In genomic region chr5:8424116-8424515, GRCm38 (mm10) we compare ENCODE assay signal across 8 mouse cellular contexts. TPM values are rescaled to one million over a fixed set of nuclear protein-coding genes. Genes with fewer than 3 reads are reported as not detected.
DNase-seq lines count a peak whose midpoint lies in the region; ATAC-seq lines count a peak whose summit lies in the region.

No protein-coding gene starts in this region.

- H3K27ac ChIP-seq in embryonic facial prominence, embryonic 14.5 days (replicated peaks; ENCODE audit: low read depth, low read length) = peak overlapping the region; percentile 44; the same call in 1 of the 2 replicates

- H3K4me1 ChIP-seq in embryonic facial prominence, embryonic 14.5 days (ENCODE audit: control insufficient read depth, insufficient read depth, low read length) = peaks cover 10% of the 10 kb centered on the region; the same call in 1 of the 2 replicates

- peak; percentile 24 for DNase-seq in thymus, postnatal 0 days (ENCODE audit: low spot score)
- no peak for DNase-seq in thymus, postnatal 14 days
- peak; percentile 8 for DNase-seq in embryonic facial prominence, embryonic 14.5 days (ENCODE audit: low spot score)
- DNase-seq in liver = peak; percentile 15
- DNase-seq in layer of hippocampus, postnatal 14 days (ENCODE audit: low spot score in 2 of 2) = no peak
- no peak for DNase-seq in cerebellum, adult 9-11 months
- DNase-seq in right cerebral cortex, adult 2 months (ENCODE audit: low spot score in 2 of 2) = no peak
- no peak for DNase-seq in cerebellum, adult 11 months

- peak overlapping the region; percentile 90 for H3K9ac ChIP-seq in embryonic facial prominence, embryonic 14.5 days (ENCODE audit: low read depth, low read length)

- peak overlapping the region; percentile 88 for H3K4me3 ChIP-seq in embryonic facial prominence, embryonic 14.5 days (ENCODE audit: low read depth, low read length)

- peaks cover 7% of the 10 kb centered on the region; the same call in 1 of the 2 replicates for H3K36me3 ChIP-seq in embryonic facial prominence, embryonic 14.5 days (ENCODE audit: control insufficient read depth, insufficient read depth, low read length)

- no peaks in the 10 kb centered on the region for H3K9me3 ChIP-seq in embryonic facial prominence, embryonic 14.5 days (ENCODE audit: control insufficient read depth, low read length)

- H3K4me2 ChIP-seq in embryonic facial prominence, embryonic 14.5 days (ENCODE audit: low read depth, low read length) = peak overlapping the region; percentile 81

- WGBS in embryonic facial prominence, embryonic 14.5 days = 19% methylated on average over 7 of the region's 7 CpGs

- H3K27me3 ChIP-seq in embryonic facial prominence, embryonic 14.5 days (replicated peaks; ENCODE audit: control insufficient read depth, insufficient read depth, low read length) = no peaks in the 10 kb centered on the region

- no peak for ATAC-seq in embryonic facial prominence, embryonic 14.5 days (ENCODE audit: low read depth)

RNA-seq across cellular contexts. Expression of gene Slc25a40, which starts 1.5 kb away (rescaled TPM):
- 10.6 and 11.5 TPM in 2 replicates for polyA plus RNA-seq in thymus, postnatal 0 days (2015; fragmentation: Nextera tagmentation; extraction: Ambion mirVana)
- polyA plus RNA-seq in embryonic facial prominence, embryonic 14.5 days (2014; fragmentation: Nextera tagmentation; extraction: Ambion mirVana) = 12.9 and 13.1 TPM in 2 replicates
- total RNA-seq in layer of hippocampus, postnatal 14 days (2021) = 10 to 100 TPM; 12.3 to 13.0 TPM

RNA-seq across cellular contexts. Expression of gene Dbf4, which starts 1.6 kb away (rescaled TPM):
- 44.4 and 46.4 TPM in 2 replicates for polyA plus RNA-seq in thymus, postnatal 0 days (2015; fragmentation: Nextera tagmentation; extraction: Ambion mirVana)
- polyA plus RNA-seq in embryonic facial prominence, embryonic 14.5 days (2014; fragmentation: Nextera tagmentation; extraction: Ambion mirVana) = 36.6 and 37.4 TPM in 2 replicates
- 1 to 10 TPM; 2.9 to 4.1 TPM for total RNA-seq in layer of hippocampus, postnatal 14 days (2021)

RNA-seq across cellular contexts. Expression of gene Adam22, which starts 56.2 kb away (rescaled TPM):
- 0.85 and 1.3 TPM in 2 replicates for polyA plus RNA-seq in thymus, postnatal 0 days (2015; fragmentation: Nextera tagmentation; extraction: Ambion mirVana)
- polyA plus RNA-seq in embryonic facial prominence, embryonic 14.5 days (2014; fragmentation: Nextera tagmentation; extraction: Ambion mirVana) = 14.8 and 15.0 TPM in 2 replicates
- total RNA-seq in layer of hippocampus, postnatal 14 days (2021) = 100 to 1,000 TPM; 142 to 159 TPM

Comparison
In these comparisons a context has a peak if more than half of its experiments do, and no peak if none do; other contexts are left out.
1. DNase-seq: peak in thymus, postnatal 0 days (single experiment), embryonic facial prominence, embryonic 14.5 days (single experiment) and liver (single experiment); none in thymus, postnatal 14 days (single experiment), layer of hippocampus, postnatal 14 days (0 of 2), cerebellum, adult 9-11 months (single experiment), right cerebral cortex, adult 2 months (0 of 2) and cerebellum, adult 11 months (single experiment).